Comparison of ENCODE assay signal across 9 mouse cellular contexts in genomic region chr15:89322670-89323522, GRCm38 (mm10). TPM values are rescaled to one million over a fixed set of nuclear protein-coding genes. Genes with fewer than 3 reads are reported as not detected.
A peak's percentile ranks its signal among the peaks of the same experiment; 100 is the strongest.
DNase-seq lines count a peak whose midpoint lies in the region; ATAC-seq lines count a peak whose summit lies in the region.
"Had no signal": no experiment of that assay in that cellular context is flagged by ENCODE, and none has a peak within 500 bp of the region (broad histone marks: within the 10 kb centered on the region; RNA-seq: fewer than 3 reads in every experiment).

Gene Adm2 (plus strand): TSS chr15:89322720.

- H3K36me3 ChIP-seq in kidney, embryonic 16.5 days (ENCODE audit: insufficient read depth, low read length): no peaks in the 10 kb centered on the region
- no peaks in the 10 kb centered on the region for H3K36me3 ChIP-seq in embryonic facial prominence, embryonic 11.5 days (replicated peaks; ENCODE audit: control insufficient read depth, insufficient read depth, low read depth, low read length)
- no peaks in the 10 kb centered on the region for H3K36me3 ChIP-seq in intestine, embryonic 16.5 days (ENCODE audit: control insufficient read depth, insufficient read depth, low read length)
- H3K36me3 ChIP-seq in neural tube, embryonic 13.5 days: no peaks in the 10 kb centered on the region

- H3K9ac ChIP-seq in kidney, embryonic 16.5 days (replicated peaks; ENCODE audit: low read length): peak within 1 kb of the TSS; percentile 43
- H3K9ac ChIP-seq in embryonic facial prominence, embryonic 11.5 days (replicated peaks; ENCODE audit: low read length): no peak within 1 kb of the TSS; the same call in 1 of the 2 replicates
- H3K9ac ChIP-seq in intestine, embryonic 16.5 days (ENCODE audit: low read depth, low read length): peak within 1 kb of the TSS; percentile 44; the same call in 1 of the 2 replicates
- peak within 1 kb of the TSS; percentile 22; the same call in 1 of the 2 replicates for H3K9ac ChIP-seq in neural tube, embryonic 13.5 days

- H3K4me1 ChIP-seq in kidney, embryonic 16.5 days (ENCODE audit: insufficient read depth, low read length): peaks cover 5% of the 10 kb centered on the region; the same call in 1 of the 2 replicates
- H3K4me1 ChIP-seq in embryonic facial prominence, embryonic 11.5 days (ENCODE audit: control insufficient read depth, insufficient read depth, low read length): no peaks in the 10 kb centered on the region
- no peaks in the 10 kb centered on the region for H3K4me1 ChIP-seq in intestine, embryonic 16.5 days (ENCODE audit: control insufficient read depth, insufficient read depth, low read length)
- peaks cover 7% of the 10 kb centered on the region; the same call in 1 of the 2 replicates for H3K4me1 ChIP-seq in neural tube, embryonic 13.5 days (replicated peaks)

- no peak for DNase-seq in kidney, adult 18-20 months
- peak; percentile 15 for DNase-seq in embryonic facial prominence, embryonic 11.5 days (ENCODE audit: low spot score)
- DNase-seq in urinary bladder, adult 2 months (ENCODE audit: low spot score): no peak
- no peak for DNase-seq in adrenal gland, adult (ENCODE audit: inconsistent age in 2 of 2, low spot score in 1 of 2)
- no peak for DNase-seq in urinary bladder, postnatal 10 days (ENCODE audit: low spot score)

- no peak within 1 kb of the TSS for H3K27ac ChIP-seq in kidney, embryonic 16.5 days (ENCODE audit: low read length)
- no peak within 1 kb of the TSS for H3K27ac ChIP-seq in embryonic facial prominence, embryonic 11.5 days (replicated peaks; ENCODE audit: low read depth, low read length)
- H3K27ac ChIP-seq in intestine, embryonic 16.5 days (ENCODE audit: low read length): no peak within 1 kb of the TSS
- no peak within 1 kb of the TSS for H3K27ac ChIP-seq in neural tube, embryonic 13.5 days (replicated peaks)

- peaks cover 9% of the 10 kb centered on the region for H3K27me3 ChIP-seq in kidney, embryonic 16.5 days (ENCODE audit: insufficient read depth, low read length)
- 0 out of 2 replicates have a peak, but pooled peaks cover 4% of the 10 kb centered on the region for H3K27me3 ChIP-seq in embryonic facial prominence, embryonic 11.5 days (ENCODE audit: control insufficient read depth, insufficient read depth, low read length)
- peaks cover 11% of the 10 kb centered on the region; the same call in 1 of the 2 replicates for H3K27me3 ChIP-seq in intestine, embryonic 16.5 days (replicated peaks; ENCODE audit: control insufficient read depth, insufficient read depth, low read length)
- H3K27me3 ChIP-seq in neural tube, embryonic 13.5 days: peaks cover 14% of the 10 kb centered on the region

- H3K4me2 ChIP-seq in kidney, embryonic 16.5 days (replicated peaks; ENCODE audit: low read depth, low read length): peak within 1 kb of the TSS; percentile 57
- H3K4me2 ChIP-seq in embryonic facial prominence, embryonic 11.5 days (ENCODE audit: low read depth, low read length): peak within 1 kb of the TSS; percentile 35
- H3K4me2 ChIP-seq in intestine, embryonic 16.5 days (ENCODE audit: low read depth, low read length): peak within 1 kb of the TSS; percentile 56
- peak within 1 kb of the TSS; percentile 28 for H3K4me2 ChIP-seq in neural tube, embryonic 13.5 days

- no peaks in the 10 kb centered on the region for H3K9me3 ChIP-seq in kidney, embryonic 16.5 days (ENCODE audit: low read length)
- no peaks in the 10 kb centered on the region for H3K9me3 ChIP-seq in embryonic facial prominence, embryonic 11.5 days (replicated peaks; ENCODE audit: control insufficient read depth, low read length)
- no peaks in the 10 kb centered on the region for H3K9me3 ChIP-seq in intestine, embryonic 16.5 days (ENCODE audit: control insufficient read depth, low read length)
- H3K9me3 ChIP-seq in neural tube, embryonic 13.5 days: no peaks in the 10 kb centered on the region

- 4% methylated on average over 24 of the region's 26 CpGs for WGBS in kidney, embryonic 16.5 days
- 7% methylated on average over 26 of the region's 26 CpGs for WGBS in embryonic facial prominence, embryonic 11.5 days
- 7% methylated on average over 26 of the region's 26 CpGs for WGBS in intestine, embryonic 16.5 days
- WGBS in neural tube, embryonic 13.5 days: 9% methylated on average over 26 of the region's 26 CpGs

- H3K4me3 ChIP-seq in kidney, embryonic 16.5 days (ENCODE audit: low read length): peak within 1 kb of the TSS; percentile 38
- H3K4me3 ChIP-seq in embryonic facial prominence, embryonic 11.5 days (ENCODE audit: low read depth, low read length): no peak within 1 kb of the TSS
- peak within 1 kb of the TSS; percentile 40 for H3K4me3 ChIP-seq in intestine, embryonic 16.5 days (ENCODE audit: low read length)
- peak within 1 kb of the TSS; percentile 8; the same call in 1 of the 2 replicates for H3K4me3 ChIP-seq in neural tube, embryonic 13.5 days

- peak; percentile 67 for ATAC-seq in kidney, embryonic 16.5 days (ENCODE audit: low FRiP score, low TSS enrichment)
- no peak for ATAC-seq in embryonic facial prominence, embryonic 11.5 days (replicated peaks; ENCODE audit: insufficient number of reproducible peaks, low FRiP score, low TSS enrichment, low read depth)
- ATAC-seq in intestine, embryonic 16.5 days: peak; percentile 58; the same call in 1 of the 2 replicates
- ATAC-seq in neural tube, embryonic 13.5 days (ENCODE audit: low read depth): no peak
- ATAC-seq: Patski had no signal

RNA-seq across cellular contexts. Expression of gene Adm2, which starts in this region (rescaled TPM):
- polyA plus RNA-seq in kidney, embryonic 16.5 days (2015; fragmentation: Nextera tagmentation; extraction: Ambion mirVana): 0.98 and 1.5 TPM in 2 replicates
- polyA plus RNA-seq in embryonic facial prominence, embryonic 11.5 days (2014; fragmentation: Nextera tagmentation; extraction: Ambion mirVana): 0.26 TPM in 1 of 2 replicates, not detected in the other
- polyA plus RNA-seq in intestine, embryonic 16.5 days (2015; fragmentation: Nextera tagmentation; extraction: Ambion mirVana): 1.5 and 2.0 TPM in 2 replicates
- not detected in 2 replicates for polyA plus RNA-seq in neural tube, embryonic 13.5 days (2015; fragmentation: Nextera tagmentation; extraction: Ambion mirVana)
- polyA plus RNA-seq in urinary bladder, adult 2 months (2012; rRNA removed): not detected in 2 replicates

Comparison
In these comparisons a context has a peak if more than half of its experiments do, and no peak if none do; other contexts are left out.
1. Peak in DNase-seq and H3K4me2 ChIP-seq in embryonic facial prominence, embryonic 11.5 days; RNA of the gene not detected or under 1 TPM.
2. ATAC-seq: peak in kidney, embryonic 16.5 days (single experiment) and intestine, embryonic 16.5 days (single experiment); none in embryonic facial prominence, embryonic 11.5 days (single experiment) and neural tube, embryonic 13.5 days (single experiment).
3. Peak in every context shown above with its lines, with median percentiles within 50 percentile points of each other: H3K4me2 ChIP-seq.